Mouse (Mus musculus) naive thymus-derived CD4-positive, alpha-beta T cell, adult 5 months (primary cell): ENCODE results near the gene Naip6. TPM values are rescaled to one million over a fixed set of nuclear protein-coding genes. Genes with fewer than 3 reads are reported as not detected.

Experiments used
- polyA plus RNA-seq: library from polyadenylated mRNA; unstranded; fragments of 100-300 nt; shearing (Covaris generic); gene quantifications from one replicate; pipeline ENCODE4 v1.2.1, GENCODE M21; 2017

Gene Naip6
- polyA plus RNA-seq: 0.07 TPM

GRCm38 (mm10) chr13:100317256-100317893 is at the start of gene Naip6:
Gene Naip6, minus strand, starts transcription at chr13:100317674.

GRCm38 (mm10) chr13:100246223-100246622 is 71.3 kb downstream of the Naip6 start, which contains the start of gene Naip5:
Gene Naip5, minus strand, starts transcription at chr13:100246323.

Other genes with a start within 250 kb of the Naip6 start
- 88.6 TPM for gene Bdp1, start 213.6 kb downstream of the Naip6 start, polyA plus RNA-seq
- 3.6 TPM for gene Serf1, start 209.7 kb downstream of the Naip6 start, polyA plus RNA-seq
- 28.2 TPM for gene Smn1, start 192.8 kb downstream of the Naip6 start, polyA plus RNA-seq
- 0.60 TPM for gene Naip2, start 115.6 kb downstream of the Naip6 start, polyA plus RNA-seq
- not detected for gene Naip5, start 71.4 kb downstream of the Naip6 start, polyA plus RNA-seq
- gene Naip1, start 135.2 kb upstream of the Naip6 start, polyA plus RNA-seq: not detected
- 36.7 TPM for gene Gtf2h2, start 174.9 kb upstream of the Naip6 start, polyA plus RNA-seq
- gene Ocln, start 235.0 kb upstream of the Naip6 start, polyA plus RNA-seq: not detected